Mouse (Mus musculus): Measurements from ENCODE around the gene Gar1.

GRCm38 (mm10) chr3:129782746-129783145 is 48.5 kb downstream of the Gar1 start:
- TF ChIP-seq GATA1 (IDR thresholded peaks at IDR 0.05; ENCODE audit: low read length) (no peak), TAL1 (IDR thresholded peaks at IDR 0.05; ENCODE audit: low read length) (no peak)

Measured in erythroblast, embryonic 14.5 days (primary cell).